Mouse (Mus musculus): Measurements from ENCODE around the gene Slit3.

DNA sequence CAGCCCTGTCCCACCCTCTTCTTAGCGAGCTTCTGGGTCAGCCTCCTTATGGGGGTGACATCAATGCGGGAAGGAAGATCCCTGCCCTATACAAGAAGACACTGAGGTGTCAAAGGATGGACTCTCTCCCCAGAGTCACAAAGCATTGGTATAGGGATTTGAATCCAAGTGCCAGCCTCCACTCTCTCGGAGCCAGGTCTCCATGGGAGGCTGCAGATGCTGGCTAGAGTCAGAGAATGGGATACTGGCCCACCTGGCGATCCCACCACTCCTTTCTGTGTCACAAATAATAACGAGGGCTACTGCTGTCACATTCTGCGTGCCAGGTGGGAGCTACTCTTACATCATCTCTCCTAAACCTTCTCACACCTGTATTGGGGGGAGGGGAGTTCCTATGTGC lies 549.2 kb downstream of the Slit3 start:
- TF ChIP-seq CTCF (IDR thresholded peaks at IDR 0.05; ENCODE audit: extremely low read depth, insufficient read length, insufficient replicate concordance, low read depth, low read length), result no peak
- TF ChIP-seq POLR2A (IDR thresholded peaks at IDR 0.05; ENCODE audit: low read depth, low read length), result no peak
